Mouse (Mus musculus): ENCODE measurements around the gene 2410004P03Rik.
"Not testable (repeated sequence)": the region's sequence is repeated elsewhere in the genome, so short reads cannot be mapped to it uniquely, and the experiment has no call there.

DNA sequence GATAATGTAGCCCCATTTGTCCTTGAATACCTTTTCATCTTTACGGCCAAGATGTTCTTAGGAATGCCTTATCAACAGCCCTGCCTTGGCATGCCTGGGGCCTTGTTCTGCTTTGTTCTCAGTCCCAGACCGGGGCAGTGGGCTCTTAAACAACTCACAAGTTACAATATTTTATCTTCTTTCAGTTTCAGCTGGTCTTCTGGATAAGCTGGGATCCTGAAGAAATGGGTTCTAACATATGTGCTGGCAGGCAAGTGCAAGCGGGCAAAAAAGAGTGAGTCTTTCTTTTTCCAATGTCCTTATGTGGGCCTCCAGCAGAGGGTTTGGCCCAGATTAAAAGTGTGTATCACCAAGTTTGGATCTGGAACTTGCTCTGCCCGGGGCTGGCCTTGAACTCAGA lies 9.6 kb upstream of the 2410004P03Rik start:
- not testable (repeated sequence) for TF ChIP-seq CTCF (IDR thresholded peaks at IDR 0.05; ENCODE audit: borderline replicate concordance, extremely low read depth, insufficient read depth, insufficient read length); POLR2A (IDR thresholded peaks at IDR 0.05; ENCODE audit: borderline replicate concordance, extremely low read depth, insufficient read depth, insufficient read length, poor library complexity, severe bottlenecking)
